Mouse (Mus musculus) kidney, adult 2 months (tissue): ENCODE measurements at regions not wholly inside any gene's neighbourhood (a gene's known extent, or its start where the extent isn't known, plus 50 kb on each side); places are given as distances from the start of the nearest gene placed in this dataset.

Source experiments
- DNase-seq: peaks from one replicate; pipeline ENCODE4 v3.0.0; 2021
- H3K27ac ChIP-seq: fragments of 200-500 bp; 2 replicates; pipeline ENCODE4 v1.5.1; 2012; ENCODE audit warnings: low read depth, low read length, control low read depth, inconsistent platforms; ENCODE audit not compliant: insufficient read depth
- H3K27me3 ChIP-seq: fragments of 200-500 bp; replicated peaks from 2 replicates; pipeline ENCODE4 v1.6.1; 2012; ENCODE audit warnings: mild to moderate bottlenecking, moderate library complexity, low read length, inconsistent platforms; ENCODE audit not compliant: control insufficient read depth, insufficient read depth
- H3K36me3 ChIP-seq: fragments of 200-500 bp; 2 replicates; pipeline ENCODE4 v1.6.1; 2012; ENCODE audit warnings: mild to moderate bottlenecking, moderate library complexity, low read length, inconsistent platforms; ENCODE audit not compliant: control insufficient read depth, insufficient read depth
- H3K4me1 ChIP-seq: fragments of 200-500 bp; 2 replicates; pipeline ENCODE4 v1.6.1; 2011; ENCODE audit warnings: low read length; ENCODE audit not compliant: control insufficient read depth, insufficient read depth
- H3K4me3 ChIP-seq: fragments of 200-500 bp; 2 replicates; pipeline ENCODE4 v1.5.1; 2011; ENCODE audit warnings: mild to moderate bottlenecking, low read depth, low read length, control low read depth; ENCODE audit not compliant: insufficient read depth
- CTCF ChIP-seq: fragments of 200-500 bp; conservative IDR thresholded peaks from 2 replicates; pipeline ENCODE4 v1.5.1; 2011; ENCODE audit warnings: low read depth, mild to moderate bottlenecking, control low read depth, low read length, moderate library complexity, mixed read lengths; ENCODE audit not compliant: insufficient read depth, insufficient read length
- POLR2A ChIP-seq: fragments of 200-500 bp; IDR thresholded peaks from one replicate; pipeline ENCODE4 v1.6.1; 2011; ENCODE audit warnings: low read depth, low read length, control low read depth
- WGBS: fragments of 180-500 bp; shearing (Covaris S2); methylation state at CpG from one replicate; pipeline ENCODE4 v1.1.7; 2018; 5-methylcytosine and 5-hydroxymethylcytosine counted together

DNA sequence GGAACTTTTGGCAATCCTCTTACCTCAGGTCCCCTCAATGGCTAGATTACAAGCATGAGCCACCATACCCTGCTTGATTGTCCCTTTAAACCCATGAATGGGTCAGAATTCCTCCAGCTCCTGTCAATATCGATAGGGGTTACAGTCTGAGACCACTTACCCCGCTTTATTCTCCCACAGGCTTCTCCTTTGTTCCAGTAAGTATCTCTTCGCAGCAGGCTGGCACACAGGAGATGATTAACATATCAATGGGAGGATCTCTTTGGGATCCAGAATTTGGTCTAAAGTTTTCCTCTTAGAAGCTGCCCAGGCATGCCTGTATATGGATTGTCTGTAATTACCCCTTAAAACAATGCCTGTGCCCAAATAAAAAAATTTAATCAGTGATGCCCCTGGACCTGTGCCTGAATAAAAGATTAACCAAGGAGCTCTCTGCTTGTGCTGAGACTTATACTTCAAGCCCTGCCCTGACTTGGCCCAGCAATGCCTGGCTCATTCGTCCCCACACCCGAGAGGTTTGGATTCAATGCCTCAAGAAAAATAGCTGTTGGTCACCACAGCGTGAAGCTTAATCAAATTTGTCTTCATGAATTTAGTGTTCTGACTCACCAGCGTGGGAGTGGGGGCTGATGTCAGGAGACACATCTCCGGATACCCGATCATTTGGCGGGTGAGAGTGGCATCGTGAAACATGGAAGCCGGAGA lies 97.9 kb upstream of the Zfp217 start:
- H3K27ac ChIP-seq: no peak overlapping the region

GRCm38 (mm10) chr2:170244108-170244507 lies 96.2 kb upstream of the Zfp217 start:
- Histone ChIP-seq H3K36me3 (no peaks in the 10 kb centered on the region), H3K27me3 (no peaks in the 10 kb centered on the region), H3K4me1 (no peaks in the 10 kb centered on the region), H3K4me3 (no peak overlapping the region), H3K27ac (no peak overlapping the region)
- 63% methylated on average over 4 of the region's 4 CpGs for WGBS
- DNase-seq: no peak
- TF ChIP-seq CTCF (no peak), POLR2A (no peak)

More for the DNA sequence above, 97.9 kb upstream of the Zfp217 start:
- no peak overlapping the region for H3K4me3 ChIP-seq
- H3K4me1 ChIP-seq: no peaks in the 10 kb centered on the region
- H3K36me3 ChIP-seq: no peaks in the 10 kb centered on the region
- DNase-seq: peak; percentile 45
- no peaks in the 10 kb centered on the region for H3K27me3 ChIP-seq
- 37% methylated on average over 12 of the region's 12 CpGs for WGBS
- TF ChIP-seq CTCF (no peak), POLR2A (no peak)

DNA sequence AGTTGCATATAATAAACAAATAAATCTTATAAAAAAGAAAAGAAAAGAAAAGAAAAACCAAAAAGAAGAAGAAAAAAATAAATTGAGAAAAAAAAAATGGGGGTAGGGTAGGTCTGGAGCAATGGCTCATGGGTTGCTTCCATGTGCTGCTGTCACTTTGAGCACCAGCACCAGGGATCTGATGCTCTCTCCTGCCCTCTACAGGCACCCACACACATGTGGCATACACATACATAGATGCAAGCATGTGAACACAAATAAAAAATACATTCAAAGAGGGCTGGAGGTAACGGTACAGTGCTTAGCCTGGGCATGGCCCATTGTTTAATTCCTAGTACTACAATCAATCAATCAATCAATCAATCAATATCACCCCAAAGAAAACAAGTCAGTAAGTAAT lies 90.1 kb upstream of the Zfp217 start:
- 89% methylated on average over 1 of the region's 1 CpGs for WGBS
- Histone ChIP-seq H3K4me3 (no peak overlapping the region), H3K27me3 (no peaks in the 10 kb centered on the region), H3K36me3 (no peaks in the 10 kb centered on the region), H3K4me1 (no peaks in the 10 kb centered on the region), H3K27ac (no peak overlapping the region)
- DNase-seq: peak; percentile 27
- no peak for TF ChIP-seq POLR2A
- TF ChIP-seq CTCF: peak; percentile 65

GRCm38 (mm10) chr2:170233426-170233825 lies 85.5 kb upstream of the Zfp217 start:
- 73% methylated on average over 4 of the region's 4 CpGs for WGBS
- H3K27me3 ChIP-seq: no peaks in the 10 kb centered on the region
- no peak for DNase-seq
- H3K27ac ChIP-seq: no peak overlapping the region
- H3K4me3 ChIP-seq: no peak overlapping the region
- no peak for TF ChIP-seq POLR2A
- TF ChIP-seq CTCF: no peak
- H3K4me1 ChIP-seq: no peaks in the 10 kb centered on the region
- H3K36me3 ChIP-seq: no peaks in the 10 kb centered on the region

GRCm38 (mm10) chr2:170229461-170230080 lies 81.7 kb upstream of the Zfp217 start:
- DNase-seq: no peak
- H3K4me1 ChIP-seq: no peaks in the 10 kb centered on the region
- H3K27ac ChIP-seq: no peak overlapping the region
- 87% methylated on average over 8 of the region's 8 CpGs for WGBS
- no peak for TF ChIP-seq POLR2A
- TF ChIP-seq CTCF: no peak
- H3K27me3 ChIP-seq: no peaks in the 10 kb centered on the region
- no peak overlapping the region for H3K4me3 ChIP-seq
- no peaks in the 10 kb centered on the region for H3K36me3 ChIP-seq

GRCm38 (mm10) chr2:170228318-170228994 lies 80.6 kb upstream of the Zfp217 start:
- no peak overlapping the region for H3K27ac ChIP-seq
- no peaks in the 10 kb centered on the region for H3K27me3 ChIP-seq
- H3K36me3 ChIP-seq: no peaks in the 10 kb centered on the region
- H3K4me1 ChIP-seq: no peaks in the 10 kb centered on the region
- no peak for TF ChIP-seq POLR2A
- TF ChIP-seq CTCF: no peak
- WGBS: 89% methylated on average over 10 of the region's 10 CpGs
- no peak for DNase-seq
- H3K4me3 ChIP-seq: no peak overlapping the region

DNA sequence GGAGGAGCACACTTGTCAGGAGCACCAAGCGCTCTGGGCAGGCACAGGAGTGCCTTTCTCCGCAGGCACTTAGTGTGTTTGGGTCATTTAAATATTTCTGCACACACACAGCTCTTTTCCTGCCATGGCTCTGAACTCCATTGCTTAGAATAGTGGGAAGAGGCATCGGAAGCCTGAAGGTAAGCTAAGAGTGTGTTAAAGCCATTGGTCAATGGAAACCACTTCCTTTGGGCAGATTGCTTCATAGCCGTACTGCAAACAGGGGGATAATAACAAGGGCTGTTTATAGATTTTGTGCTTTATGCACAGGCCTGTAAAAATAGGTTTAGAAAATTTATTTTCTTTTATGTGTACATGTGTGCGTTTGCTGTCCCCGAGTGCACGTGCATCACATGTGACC lies 76.0 kb upstream of the Zfp217 start:
- Histone ChIP-seq H3K27me3 (no peaks in the 10 kb centered on the region), H3K4me3 (no peak overlapping the region), H3K27ac (no peak overlapping the region), H3K4me1 (0 out of 2 replicates have a peak, but pooled peaks cover 3% of the 10 kb centered on the region), H3K36me3 (no peaks in the 10 kb centered on the region)
- TF ChIP-seq CTCF (no peak), POLR2A (no peak)
- DNase-seq: no peak
- WGBS: 89% methylated on average over 7 of the region's 7 CpGs
